Mouse (Mus musculus) hematopoietic stem cell, adult 5-6 weeks (primary cell): ENCODE measurements at regions not wholly inside any gene's neighbourhood (a gene's known extent, or its start where the extent isn't known, plus 50 kb on each side); places are given as distances from the start of the nearest gene placed in this dataset.

Source experiments
- ATAC-seq, 2 experiments: fragments of 125-278 bp in 1 of 2; replicated peaks in 1 of 2; 2 replicates each; pipeline ENCODE4 v1.8.0; 2016 to 2017; ENCODE audit warnings: inconsistent platforms in 2 of 2, mild to moderate bottlenecking in 2 of 2, moderate number of reproducible peaks in 2 of 2, low read depth in 1 of 2, moderate TSS enrichment in 1 of 2; ENCODE audit not compliant: low FRiP score in 2 of 2, poor library complexity in 2 of 2, severe bottlenecking in 2 of 2, insufficient read depth in 1 of 2, low TSS enrichment in 1 of 2

DNA sequence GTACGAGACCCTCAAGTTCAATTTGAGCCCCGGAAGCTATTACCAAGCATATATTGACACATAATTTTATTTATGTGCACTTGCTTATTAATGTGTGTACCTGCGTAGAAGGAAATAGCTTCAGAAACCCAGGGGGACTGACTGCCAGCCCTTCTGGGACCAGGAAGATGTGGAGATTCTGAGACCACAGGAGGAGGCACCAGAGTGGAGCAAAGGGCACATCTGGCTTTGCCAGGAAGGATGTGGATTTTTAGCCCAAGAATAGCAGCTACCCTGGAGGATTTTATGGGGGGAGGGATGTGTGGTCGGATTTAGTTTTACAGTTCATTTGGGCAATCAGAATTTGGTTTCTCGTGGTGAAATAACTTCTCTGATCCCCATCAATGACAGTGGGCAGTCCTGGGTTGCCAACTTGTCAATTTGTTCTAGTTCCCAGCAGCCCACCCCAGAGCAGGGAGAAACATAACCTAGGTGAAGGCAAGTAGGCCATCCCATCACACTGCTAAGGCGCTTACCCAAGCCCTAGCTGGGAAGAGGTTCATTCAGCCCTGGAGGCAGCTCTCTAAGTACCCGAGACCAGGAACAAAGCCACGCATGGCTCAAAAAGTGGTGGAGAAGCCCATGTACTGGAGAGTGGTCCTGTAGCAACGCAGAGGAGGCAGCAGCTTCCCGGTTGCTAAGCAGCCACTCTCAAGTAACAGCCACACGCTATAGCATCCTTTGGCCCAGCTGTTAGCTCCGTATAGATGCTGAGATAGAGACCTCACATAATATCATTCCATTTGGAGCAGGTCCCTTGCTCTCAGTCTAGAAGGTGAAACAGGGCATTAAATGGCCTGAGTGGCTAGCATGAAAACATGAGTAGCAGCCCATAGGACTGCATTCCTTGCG lies 144.8 kb downstream of the Cxcl12 start:
- ATAC-seq = no peak

DNA sequence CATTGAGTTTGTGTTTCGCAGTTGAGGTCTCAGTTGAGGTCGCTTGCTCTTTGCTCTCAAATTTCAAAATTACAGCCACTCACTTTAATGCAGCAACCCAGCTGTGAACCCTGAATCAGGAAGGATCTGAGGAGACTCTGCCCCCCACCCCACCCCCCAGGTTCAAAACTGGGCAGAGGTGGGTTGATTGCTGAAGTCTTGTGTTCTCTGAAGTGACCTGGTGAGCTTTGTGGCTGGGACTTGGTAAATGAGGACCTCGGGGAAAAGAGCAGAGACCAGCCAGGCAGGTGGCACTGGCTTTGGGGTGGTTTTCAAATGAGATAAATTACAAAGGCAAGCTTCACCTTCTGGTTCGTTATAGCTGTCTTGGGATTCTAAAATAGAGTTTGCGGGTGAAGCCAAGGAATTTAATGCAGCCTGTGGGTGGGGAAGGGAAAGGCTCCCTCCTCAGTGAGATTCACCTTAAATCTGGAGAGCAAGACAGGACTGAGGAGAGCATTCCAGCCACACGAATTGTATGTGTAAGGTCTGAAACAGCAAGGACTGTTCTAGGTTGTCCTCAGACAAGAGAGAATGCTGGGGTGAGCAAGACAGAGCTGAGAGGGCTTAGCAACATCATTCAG lies 145.7 kb downstream of the Cxcl12 start:
- no peak for ATAC-seq

DNA sequence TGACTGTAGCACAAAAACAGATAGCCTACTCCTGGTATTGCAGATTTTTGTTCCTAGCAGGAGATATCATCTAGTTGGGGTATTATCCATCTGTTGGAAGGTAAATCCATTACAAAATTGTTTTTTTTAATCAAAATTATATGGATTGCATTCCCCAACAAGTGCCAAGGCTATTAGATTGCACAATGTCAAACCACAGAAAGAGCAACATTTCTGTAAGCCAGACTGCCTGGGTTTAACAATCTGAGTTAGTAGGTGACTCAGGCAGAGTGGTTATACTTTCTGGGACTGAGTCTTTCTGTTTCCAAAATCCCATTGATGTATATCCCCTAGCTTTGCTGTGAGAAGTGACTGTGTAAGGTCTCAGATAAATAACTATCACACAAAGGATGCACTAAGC lies 155.0 kb downstream of the Cxcl12 start:
- ATAC-seq = no peak

DNA sequence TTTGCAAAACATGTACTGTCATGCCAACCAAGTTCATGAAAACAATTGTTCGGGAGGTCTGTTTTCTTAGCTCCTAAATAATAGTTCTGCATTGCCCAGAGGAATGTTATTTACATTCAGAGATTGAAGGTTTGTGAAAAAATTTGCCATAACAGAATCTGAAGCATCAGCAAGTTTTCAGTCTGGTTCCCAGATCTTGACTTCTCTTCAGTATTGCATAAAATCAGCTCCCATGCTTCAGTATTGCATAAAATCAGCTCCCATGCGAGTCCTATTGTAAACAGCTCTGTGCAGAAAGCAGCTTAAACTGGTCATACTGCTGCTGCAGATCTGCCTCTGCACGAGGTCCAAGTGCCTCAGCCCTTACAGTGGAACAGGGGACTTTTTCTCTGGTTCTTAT lies 155.5 kb downstream of the Cxcl12 start:
- no peak for ATAC-seq

DNA sequence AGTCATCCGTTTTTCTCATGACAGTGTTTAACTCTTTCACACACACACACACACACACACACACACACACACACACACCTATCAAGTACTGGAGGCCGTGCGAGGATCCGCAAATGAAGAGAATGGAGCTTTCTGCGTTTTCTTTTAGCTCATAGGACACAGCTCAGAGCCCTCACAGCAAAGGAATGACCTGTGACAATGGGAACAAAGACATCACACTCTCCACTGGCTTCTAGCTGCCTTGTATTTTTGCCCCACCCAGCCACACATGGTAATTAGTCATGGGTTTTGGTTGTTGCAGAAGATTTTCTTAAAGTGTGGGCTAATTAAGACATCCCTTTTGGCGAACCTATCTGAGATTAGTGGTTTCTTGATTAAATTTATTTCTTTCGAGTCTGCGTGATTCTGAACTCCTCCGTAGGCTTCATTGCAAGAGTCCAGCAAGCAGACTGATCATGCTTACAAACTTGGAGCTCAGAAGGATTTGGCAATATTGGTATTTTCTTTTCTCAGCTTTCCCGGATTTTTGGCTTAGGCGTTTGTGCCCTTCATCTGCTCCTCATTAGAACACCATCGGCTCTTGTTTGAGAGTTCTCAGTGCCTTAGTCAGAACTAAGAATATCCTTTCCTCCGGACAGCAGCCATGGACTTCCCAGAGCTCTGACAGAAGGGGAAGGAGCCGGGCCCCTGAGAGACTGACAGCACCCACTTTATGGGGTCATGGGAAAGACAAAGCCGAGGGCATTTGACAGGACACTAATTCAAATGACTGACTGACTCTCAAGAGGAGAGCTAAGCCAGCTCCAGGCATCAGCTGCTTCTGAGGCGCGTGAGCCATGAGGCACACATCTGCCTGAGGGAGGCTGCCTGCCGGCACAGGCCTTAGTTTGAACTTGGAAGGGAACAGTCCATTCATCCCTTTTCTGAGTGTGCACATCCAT lies 158.8 kb downstream of the Cxcl12 start:
- ATAC-seq = no peak

DNA sequence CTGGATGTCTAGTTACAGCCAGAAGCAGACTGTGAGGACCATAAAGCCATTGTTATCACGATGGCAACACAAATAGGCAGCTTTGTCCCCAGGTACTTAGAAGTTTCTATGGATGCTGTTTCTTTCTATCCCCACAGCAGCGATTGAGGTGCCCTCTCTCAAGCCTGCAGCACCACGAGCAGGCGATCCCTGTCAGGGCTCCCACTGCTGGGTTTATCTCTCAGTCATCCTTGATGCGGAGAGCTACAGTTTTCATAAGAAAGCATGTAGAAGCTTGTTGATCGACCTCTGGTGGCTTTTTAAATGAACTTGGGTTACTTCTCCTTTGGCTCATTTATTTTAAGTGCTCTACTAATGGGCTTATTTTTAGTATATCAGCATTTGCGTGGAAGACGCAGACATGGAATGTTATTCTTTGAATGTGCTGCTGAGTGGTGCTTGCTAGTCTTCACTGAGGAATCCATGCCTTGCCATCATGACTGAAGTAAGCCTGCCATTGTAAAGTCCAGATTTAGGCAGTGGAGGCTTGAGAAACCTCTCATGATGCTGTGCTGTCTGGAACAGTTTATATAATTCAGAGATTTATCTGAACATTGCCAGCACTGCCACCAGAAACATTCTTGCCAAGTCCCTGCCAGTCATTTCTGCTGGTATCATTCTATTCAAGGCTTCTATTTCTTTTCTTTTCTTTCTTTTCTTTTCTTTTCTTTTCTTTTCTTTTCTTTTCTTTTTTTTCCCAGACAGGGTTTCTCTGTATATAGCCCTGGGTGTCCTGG lies 161.0 kb downstream of the Cxcl12 start:
- no peak for ATAC-seq

DNA sequence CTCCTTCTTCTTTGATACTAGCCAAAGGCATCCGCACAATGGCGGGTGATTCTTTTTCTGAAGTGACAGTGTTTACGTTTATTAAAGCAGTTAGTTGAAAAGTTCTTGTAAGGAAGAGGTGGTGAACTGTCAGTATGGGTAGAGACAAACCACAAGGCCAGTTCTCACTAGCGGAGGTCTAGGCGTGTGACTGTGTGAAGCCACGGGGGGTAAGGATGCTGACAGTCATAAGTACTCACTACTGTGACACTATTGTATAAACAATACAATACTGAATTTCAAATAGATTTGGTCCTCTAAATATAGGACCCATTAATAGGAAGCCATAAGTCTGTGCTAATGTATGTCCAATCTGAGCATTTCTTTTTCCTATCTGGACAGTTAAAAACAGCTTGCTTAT lies 161.9 kb downstream of the Cxcl12 start:
- ATAC-seq = no peak

DNA sequence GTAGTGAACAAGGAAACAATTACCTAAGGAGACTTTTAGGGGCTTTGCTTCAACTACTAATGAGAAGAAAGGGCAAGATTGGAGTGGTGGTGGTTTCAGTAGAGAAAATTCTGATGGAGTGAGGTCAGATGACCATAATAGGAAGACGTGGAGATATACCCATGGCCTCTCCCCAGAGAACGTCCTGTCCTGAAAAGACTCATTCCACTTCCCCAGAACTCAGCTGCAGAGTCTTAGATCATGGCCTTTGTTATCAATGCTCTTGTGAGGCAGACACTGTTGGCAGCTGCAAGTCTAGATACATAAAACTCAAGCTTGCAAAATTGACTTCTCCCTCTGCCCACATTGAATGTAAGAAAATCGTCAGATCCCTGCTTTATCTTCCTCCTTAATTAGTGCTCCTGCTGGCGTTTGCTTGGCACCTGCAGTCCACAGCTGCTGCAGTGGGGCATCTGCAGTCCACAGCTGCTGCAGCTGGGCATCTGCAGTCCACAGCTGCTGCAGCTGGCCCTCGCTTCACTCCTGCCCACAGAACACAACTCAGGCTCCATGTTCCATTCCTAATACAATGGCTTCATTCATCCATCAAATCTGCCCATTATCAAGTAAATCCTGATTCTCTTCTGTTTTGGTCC lies 162.5 kb downstream of the Cxcl12 start:
- no peak for ATAC-seq

DNA sequence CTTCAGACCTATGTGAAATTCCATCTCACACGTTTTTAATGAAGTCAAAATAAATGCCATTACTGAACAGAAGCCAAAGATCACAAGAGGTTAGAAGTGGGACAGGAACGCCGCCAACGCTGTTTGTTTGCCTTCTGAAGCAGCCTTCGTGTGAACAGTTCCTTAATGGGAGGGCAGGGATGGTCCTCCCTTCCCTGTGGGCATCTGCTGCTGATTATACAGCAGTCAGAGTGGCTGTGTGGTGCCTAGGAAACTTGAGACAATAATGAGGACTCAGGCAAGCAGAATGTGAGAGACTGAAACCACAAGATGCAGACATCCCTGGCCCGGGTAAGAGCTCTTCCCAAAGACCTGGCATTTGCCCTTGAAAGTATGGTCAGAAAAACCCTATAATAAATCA lies 164.3 kb downstream of the Cxcl12 start:
- no peak for ATAC-seq

DNA sequence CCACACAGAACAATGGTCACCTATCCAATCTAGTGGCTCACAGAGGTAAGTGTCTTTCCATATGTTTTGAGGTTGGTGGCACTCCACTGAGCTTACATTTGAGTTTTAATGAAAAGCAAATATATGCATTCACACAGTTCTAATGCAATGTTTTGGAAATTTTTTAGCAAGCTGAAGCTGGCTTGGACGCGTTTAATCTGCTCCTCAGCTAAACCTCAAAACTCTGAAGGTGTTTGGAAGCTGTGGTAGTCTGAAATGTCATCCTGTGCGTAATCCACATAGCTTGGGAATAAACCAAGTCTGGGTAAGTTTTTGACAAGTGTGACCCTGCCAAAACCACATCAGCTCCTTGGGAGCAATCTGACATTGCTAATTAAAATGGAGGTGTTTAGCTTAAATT lies 173.8 kb downstream of the Cxcl12 start:
- ATAC-seq = no peak

DNA sequence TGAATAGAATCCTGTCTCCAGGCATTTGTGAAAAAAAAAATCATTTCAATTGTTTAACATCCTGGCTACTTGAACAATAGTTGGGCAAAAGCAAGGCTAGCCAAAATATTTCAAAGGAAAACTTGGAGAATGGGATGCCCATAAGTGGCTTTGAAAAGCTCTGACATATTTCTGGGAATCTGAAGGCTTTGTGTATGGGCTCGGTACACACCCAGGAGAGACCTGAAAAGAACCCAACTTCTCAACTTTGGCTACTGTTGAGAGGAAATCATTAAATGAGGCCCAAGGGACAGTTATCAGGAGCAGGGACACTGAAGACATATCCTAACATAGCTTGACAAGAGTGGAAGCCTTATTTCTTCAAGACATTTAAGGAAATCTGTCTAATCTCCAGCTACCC lies 179.0 kb downstream of the Cxcl12 start:
- ATAC-seq = no peak

DNA sequence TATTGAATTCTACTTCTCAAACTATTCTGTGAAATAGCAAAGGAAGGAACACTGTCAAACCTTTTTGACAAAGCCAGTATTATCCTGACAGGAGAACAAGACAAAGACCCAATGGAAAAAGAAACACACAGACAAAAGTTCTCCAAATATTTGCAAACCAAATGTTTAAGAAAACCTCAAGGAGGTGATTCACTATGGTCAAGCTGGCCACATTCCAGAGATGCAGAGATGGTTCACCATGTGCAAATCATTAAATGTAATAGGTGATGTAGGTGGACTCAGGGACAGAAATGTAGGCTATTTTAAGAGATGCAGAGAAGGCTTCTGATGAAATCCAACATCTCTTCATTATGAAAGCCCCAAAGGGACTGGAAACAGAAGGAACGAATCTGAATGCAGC lies 183.5 kb downstream of the Cxcl12 start:
- ATAC-seq = no peak

DNA sequence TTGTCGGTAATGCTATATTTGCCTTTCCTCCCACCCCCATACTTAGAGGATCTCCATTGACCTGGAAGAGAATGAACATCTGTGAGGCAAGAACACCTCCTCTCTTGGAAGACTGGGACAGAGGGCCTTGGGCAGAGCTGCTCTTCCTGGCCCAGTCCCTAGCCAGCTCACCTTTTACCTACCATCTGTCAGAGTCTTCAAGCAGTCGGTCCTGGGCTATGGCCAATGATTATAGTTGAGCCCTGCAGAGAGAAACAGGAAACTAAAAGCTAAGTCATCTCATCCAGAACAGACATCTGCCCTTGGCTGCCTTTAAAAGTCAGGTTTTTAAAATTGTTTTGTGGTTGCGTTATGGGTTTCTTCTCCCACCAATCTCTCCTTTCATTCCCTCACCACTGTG lies 184.8 kb downstream of the Cxcl12 start:
- no peak for ATAC-seq

DNA sequence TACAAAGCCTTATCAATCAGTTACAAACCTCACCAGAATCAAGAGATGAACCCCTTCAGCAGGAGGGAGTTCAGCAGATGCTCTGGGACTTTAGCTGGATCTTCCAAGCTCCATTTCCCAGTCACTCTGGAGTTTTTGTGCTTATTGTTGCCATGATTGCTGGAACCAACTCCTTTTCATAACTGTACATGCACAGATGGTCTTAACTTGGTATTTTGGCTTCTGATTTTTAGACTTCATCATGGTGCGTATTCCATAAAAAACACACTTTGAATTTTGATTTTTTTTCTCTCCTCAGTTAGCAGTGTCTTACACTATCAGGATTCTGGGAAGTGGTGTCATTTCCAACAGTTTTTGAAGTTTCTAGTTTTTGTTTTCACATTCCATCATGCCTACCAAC lies 187.8 kb downstream of the Cxcl12 start:
- ATAC-seq = no peak

DNA sequence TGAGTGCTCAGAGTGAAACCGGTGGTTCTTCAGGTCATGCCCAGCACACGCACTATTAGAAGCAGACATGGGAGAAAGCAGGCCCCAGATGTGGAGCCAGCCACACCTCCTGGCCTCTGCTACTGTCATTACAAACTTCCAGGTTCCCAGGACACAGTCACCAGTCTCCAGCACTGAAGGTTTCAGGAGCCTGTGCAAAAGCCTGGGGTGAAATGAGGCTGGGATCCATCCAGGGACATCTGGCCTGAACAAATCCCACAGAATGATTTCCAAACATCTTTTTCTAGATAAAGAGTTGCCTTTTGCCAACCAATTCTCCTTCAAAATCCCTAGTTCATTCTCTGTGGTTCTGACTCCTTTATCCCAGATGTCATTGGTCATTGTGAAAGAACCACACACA lies 191.1 kb downstream of the Cxcl12 start:
- ATAC-seq = no peak

DNA sequence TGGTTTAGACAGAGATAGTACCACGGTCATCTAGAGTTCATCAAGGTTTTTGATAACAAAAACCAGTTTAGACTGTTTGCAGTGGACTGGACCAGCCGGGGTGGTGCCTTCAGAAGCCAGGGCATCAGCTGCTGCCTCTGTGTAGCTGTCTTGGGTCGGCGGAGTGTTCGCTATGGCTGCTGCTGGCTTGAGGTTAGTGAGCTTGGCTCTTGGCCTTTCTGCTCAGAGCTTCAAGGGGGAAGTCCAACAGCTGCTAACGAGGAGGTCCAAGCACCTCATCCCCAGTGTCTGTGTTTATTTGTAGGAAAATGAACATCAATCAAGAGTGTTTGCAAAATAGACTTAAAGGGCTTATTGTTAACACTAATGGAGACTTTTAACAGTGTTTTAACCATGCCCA lies 198.2 kb downstream of the Cxcl12 start:
- no peak for ATAC-seq

DNA sequence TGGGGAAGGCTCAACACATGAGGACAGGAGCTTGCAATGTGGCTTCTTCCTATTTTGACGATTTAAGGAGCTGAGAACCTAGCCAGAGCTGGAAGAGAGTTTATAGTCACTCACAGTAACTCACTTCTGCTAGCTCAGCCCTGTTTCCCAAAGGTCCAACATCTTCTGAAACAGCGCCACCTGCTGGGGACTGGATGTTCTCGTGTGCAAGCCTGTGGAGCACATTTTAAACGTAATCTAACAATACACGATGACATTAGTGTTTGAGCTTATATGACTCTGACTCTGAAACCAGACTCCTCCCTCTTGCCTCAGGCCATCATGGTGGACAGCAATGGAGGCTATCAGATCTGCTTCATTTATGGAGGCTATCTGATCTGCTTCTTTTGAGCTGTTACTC lies 207.7 kb downstream of the Cxcl12 start:
- ATAC-seq = no peak
